Mouse (Mus musculus): ENCODE results near the gene Cbx6.

Cbx6 gene

GRCm38 (mm10) chr15:79834130-79834880 lies at the start of gene Cbx6, which contains the start of gene Npcd:
Gene Cbx6, minus strand, starts transcription at chr15:79834688.
Gene Npcd, minus strand, starts transcription at chr15:79834237.
- in situ Hi-C loops (cut with MboI, MseI) = loop anchor here (5.0 kb wide), 1 partner anchor 48 kb away; no protein-coding TSS in a partner anchor

DNA sequence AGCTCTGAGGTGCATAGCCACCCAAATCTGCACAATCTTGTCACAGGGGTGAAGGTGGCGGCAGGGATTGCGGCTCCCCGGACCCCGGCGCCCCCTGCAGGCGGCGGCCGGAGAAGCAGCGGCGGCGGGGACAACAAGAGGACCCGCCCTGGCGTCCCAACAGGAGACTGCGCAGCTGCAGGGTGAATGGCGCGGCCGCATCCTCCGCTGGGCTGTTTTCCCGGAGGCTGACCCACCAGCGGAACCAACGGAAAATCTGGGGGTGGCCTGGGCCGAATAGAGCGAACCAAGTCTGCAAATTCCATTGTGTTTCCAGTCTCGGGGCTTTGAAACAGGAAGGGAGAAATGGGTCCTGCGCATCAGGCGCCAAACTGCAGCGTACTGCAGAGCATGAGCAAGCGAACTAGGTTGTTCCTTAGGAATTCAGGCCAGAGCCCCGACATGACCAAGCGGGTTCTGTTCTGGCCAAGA lies 48.9 kb upstream of the Cbx6 start:
- in situ Hi-C loops (cut with MboI, MseI) = loop anchor here (5.0 kb wide), 1 partner anchor 51 kb away; the partner anchor contains the start of genes Cbx6 and Npcd

DNA sequence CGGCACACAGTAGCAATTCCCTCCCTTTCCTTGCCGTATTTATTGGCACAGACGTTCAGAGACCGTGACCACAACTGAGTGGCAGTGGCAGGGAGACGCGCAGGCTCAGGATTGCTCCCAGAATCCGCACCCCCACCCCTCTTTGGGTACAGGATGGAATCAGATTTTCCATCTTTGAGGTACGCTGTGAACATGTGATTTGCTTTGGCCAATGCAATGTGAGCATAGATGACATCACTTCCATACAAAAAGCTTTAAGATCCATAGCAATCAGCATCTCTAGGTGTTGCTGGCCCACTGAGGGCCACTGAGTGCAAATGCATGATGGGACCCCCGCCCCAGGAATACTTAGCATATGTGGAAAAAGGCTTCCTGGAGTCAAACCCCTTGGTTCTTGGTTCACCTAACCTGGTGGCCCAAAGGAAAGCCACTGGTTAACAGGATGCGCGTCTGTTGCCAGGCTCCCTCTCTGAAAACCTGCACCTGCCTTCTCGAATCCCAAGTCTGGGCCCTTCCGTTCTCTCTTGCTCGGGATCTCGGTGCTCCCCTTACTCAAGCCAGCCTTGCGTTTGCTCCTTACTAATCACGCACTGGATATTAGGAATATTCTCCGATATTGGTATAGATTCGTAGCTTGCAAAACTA lies 48.3 kb upstream of the Cbx6 start:
- in situ Hi-C loops (cut with MboI, MseI) = loop anchor here (5.0 kb wide), 1 partner anchor 50 kb away; the partner anchor contains the start of genes Cbx6 and Npcd

DNA sequence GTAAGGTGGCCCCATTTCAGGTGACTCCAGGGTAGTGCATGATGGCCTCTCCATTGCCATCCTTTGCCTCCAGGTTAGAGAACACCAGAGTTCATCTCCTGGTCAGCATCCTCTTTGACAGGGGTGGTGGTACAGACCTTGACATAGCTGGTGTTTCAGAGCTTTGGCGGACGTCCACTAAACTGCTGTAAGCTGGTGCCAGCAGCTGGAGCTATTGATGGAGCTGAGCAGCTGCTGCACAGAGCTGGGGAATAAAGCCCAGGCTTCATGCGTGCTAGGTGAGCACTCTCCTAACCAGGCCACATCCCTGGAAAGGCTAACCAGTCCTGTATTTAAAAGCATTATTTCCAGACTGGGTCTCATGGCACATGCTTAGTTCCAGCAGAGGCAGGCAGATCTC lies 46.0 kb upstream of the Cbx6 start:
- in situ Hi-C loops (cut with MboI, MseI) = loop anchor here (5.0 kb wide), 1 partner anchor 48 kb away; the partner anchor contains the start of genes Cbx6 and Npcd

DNA sequence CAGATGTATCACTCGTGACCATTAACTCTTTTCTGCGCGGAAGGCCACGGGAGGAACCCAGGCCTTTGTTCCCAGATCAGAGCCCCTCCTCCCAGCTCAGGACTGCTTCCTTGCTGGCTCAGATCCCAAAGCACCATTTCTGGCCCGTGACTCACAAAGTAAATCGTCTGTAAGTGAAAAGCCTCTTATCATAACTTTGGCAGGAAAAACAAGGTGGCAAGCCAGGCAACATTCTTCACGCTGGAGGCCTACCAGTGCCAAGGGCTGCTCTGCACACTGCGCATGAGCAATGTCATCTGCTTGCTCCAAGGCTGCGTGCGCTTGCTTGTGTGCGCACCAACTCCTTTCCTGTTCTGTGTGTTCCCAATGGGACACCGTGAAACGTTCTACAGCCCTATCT lies 44.8 kb upstream of the Cbx6 start:
- in situ Hi-C loops (cut with MboI, MseI) = no loop called here

DNA sequence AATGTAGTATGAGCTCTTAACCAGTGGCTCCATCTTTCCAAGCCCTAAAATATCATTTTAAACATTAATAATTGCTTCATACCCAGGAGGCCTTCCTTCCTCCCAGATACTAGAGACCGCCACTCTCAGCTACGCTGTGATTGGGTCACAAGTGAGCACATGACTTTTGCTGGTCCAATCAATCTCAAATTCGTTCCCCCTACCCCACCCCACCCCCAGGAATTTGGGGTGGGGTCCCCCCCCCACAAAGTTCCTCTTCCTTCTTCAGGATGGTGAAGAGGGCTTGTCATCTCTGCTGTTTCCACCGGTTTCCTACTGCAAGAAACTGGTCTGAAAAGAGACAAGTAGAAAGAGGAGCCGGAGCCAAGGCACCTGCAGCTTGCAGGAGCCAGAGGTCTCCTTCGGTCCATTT lies 44.2 kb upstream of the Cbx6 start:
- in situ Hi-C loops (cut with MboI, MseI) = no loop called here

- in situ Hi-C loops (cut with MboI, MseI) = no loop called here
Observed at GRCm38 (mm10) chr15:79875261-79875995, 40.9 kb upstream of the Cbx6 start.

DNA sequence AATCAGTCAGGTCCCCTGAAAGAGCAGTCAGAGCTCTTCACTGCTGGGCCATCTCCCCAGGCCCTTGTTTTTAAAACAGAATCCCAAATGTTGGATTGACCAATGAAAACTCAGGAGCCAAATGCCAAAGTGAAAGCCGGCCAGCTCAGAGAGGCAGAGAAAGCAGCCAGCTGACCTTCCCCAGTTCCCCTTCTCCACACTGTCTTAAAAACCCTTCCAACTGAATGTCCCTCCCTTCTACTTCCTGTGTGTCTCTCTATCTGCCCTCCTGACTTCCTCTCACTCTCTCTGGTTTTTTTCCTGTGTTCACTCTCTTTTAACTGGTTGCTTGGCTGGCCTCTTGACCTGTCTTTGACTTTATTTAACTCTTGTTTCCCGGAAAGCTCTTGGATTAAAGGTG lies 39.5 kb upstream of the Cbx6 start:
- in situ Hi-C loops (cut with MboI, MseI) = no loop called here

DNA sequence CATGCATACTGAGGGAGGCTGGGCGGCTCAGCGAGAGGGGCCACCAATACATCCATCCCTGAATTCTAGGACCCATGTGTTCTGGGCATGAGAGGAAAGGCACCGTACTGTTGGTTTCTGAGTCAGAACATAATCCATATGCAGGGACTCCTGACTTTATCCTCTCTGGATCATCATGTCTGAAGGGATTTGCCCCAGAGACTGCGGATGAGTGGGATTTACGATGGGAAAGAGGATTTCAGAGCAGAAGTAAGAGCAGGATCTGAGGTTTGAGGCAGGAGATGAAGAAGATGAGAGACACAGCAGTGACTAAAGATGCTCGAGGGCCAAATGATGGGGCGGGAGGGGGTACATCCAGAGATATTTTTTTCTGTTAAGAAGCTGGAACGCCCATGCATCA lies 39.1 kb upstream of the Cbx6 start:
- in situ Hi-C loops (cut with MboI, MseI) = no loop called here

DNA sequence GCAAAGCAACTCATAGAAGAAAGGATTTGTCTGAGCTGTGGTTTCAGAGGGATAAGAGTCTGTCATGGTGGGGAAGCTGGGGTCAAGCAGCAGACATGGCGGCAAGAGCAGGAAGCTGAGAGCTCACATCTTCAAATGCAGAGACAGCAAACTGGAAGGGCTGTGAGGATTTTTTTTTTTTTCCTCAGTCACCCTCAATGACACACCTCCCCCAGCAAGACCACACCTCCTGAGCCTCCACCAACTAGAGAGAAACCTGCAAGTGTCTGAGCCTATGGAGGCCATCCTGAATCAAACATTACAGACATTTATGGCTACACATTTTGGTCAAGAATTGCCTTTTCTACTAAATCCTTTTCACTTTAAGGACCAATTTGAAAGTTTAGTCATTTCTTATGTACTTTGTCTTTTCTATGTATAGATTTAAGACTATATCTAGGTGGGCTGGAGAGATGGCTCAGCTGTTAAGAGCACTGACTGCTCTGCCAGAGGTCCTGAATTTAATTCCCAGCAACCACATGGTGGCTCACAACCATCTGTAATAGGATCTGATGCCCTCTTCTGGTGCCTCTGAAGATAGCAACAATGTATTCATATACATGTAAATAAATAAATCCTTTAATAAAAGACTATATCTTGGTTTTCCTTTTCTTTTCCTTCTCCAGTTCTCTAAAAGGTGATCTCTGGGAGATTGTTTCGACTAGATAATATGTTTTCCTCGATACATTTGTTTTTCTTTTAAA lies 32.9 kb upstream of the Cbx6 start:
- in situ Hi-C loops (cut with MboI, MseI) = no loop called here

- in situ Hi-C loops (cut with MboI, MseI) = loop anchor here (5.0 to 10.0 kb wide), 2 partner anchors 68 to 1935 kb away; partner anchors contain the start of gene Txn2
Observed at GRCm38 (mm10) chr15:79859821-79860220, 25.3 kb upstream of the Cbx6 start.

DNA sequence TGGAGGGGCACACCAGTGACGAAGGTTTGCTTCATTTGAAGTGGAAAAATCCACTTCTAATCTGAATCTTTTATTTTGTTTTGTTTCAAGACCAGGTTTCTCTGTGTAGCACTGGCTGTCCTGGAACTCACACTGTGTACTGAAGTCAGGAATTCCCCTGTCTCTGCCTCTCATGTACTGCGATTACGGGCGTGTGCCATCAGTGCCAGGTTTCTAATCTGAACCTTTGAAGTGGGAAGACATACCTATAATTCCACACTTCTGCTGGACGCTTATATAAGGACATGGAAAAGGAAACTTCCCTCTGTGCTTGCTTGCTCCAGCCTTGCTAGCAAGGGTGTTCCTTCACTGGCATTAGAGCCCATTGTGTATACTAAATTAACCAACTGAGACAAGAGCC lies 24.5 kb upstream of the Cbx6 start:
- in situ Hi-C loops (cut with MboI, MseI) = loop anchor here (5.0 to 10.0 kb wide), 2 partner anchors 67 to 1934 kb away; partner anchors contain the start of gene Txn2

DNA sequence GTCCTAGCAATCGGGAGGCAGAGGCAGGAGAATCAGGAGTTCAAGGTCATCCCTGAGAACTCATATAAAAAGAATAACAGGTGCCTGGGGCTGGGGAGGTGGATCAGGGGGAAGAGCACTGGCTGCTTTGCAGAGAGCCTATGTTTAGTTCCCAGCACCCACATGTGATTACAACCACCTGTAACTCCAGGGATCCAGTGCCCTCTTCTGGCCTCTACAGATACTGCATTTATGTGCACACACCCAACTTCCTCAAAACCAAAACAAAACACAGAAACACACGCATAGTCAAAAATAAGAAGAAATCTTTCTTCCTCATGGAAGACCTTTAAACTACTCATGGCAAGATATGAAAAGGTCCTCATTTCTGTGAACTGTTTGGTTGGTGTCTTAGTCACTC lies 15.7 kb upstream of the Cbx6 start:
- in situ Hi-C loops (cut with MboI, MseI) = loop anchor here (10.0 kb wide), 1 partner anchor 1925 kb away; the partner anchor contains the start of gene Txn2

GRCm38 (mm10) chr15:79847100-79847499 lies 12.6 kb upstream of the Cbx6 start:
- in situ Hi-C loops (cut with MboI, MseI) = no loop called here

GRCm38 (mm10) chr15:79845986-79846385 lies 11.5 kb upstream of the Cbx6 start:
- in situ Hi-C loops (cut with MboI, MseI) = no loop called here

DNA sequence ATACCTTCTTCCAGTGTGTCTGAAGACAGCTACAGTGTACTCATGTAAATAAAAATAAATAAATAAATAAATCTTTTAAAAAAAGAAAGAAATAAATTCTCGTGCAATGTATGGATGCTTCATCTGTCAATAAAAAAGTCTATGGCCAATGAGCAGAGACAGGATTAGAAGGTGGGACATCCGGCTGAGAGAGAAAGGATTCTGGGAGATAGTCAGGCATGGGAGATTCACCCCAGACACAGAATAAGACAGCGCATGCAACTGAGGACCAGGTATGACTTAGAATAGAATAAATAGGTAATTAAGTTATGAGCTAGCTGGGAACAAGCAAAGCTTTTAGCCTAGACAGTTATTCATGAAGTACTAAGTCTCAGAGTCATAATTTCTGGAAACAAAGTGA lies 8.5 kb upstream of the Cbx6 start:
- in situ Hi-C loops (cut with MboI, MseI) = no loop called here

DNA sequence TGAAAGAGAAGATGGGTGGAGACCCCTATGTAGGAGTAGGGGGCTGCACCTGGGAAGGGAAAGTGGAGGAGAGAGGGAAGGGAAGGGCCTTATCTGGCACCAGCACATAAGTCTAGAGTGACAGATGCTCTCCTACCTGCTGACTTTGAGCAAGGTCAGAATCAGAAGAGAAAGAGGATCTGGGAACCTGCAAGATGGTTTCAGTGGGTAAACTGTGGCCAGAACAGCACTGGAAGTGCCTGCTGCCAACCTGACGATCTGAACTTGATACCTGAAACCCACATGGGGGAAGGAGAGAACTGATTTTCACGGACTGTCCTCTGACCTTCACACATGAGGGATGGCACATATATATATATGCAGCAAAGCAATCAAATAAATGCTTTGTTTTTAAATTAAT lies 5.8 kb upstream of the Cbx6 start:
- in situ Hi-C loops (cut with MboI, MseI) = no loop called here

DNA sequence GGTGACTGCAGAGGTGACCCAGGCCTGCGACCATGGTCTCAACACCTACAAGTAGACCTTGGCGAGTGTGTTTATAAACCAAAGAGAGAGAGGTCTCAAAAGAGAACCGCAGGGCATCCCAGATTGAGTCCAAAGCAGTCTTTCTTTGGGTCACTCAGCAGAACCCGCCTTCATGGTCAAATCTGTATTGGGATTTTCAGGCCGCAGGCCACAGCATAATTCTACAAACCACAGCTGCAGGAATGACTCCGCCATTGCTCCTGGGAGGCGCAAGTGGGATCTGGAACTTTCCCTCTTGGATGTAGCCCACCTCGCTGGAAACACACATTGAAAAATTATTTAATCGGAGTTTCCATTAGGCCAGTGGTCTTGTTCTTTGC lies 383 bp upstream of the Cbx6 start:
- in situ Hi-C loops (cut with MboI, MseI) = loop anchor here (5.0 kb wide), 1 partner anchor 47 kb away; no protein-coding TSS in a partner anchor

GRCm38 (mm10) chr15:79833251-79834050 lies 1.0 kb downstream of the Cbx6 start:
- in situ Hi-C loops (cut with MboI, MseI) = loop anchor here (5.0 kb wide), 1 partner anchor 49 kb away; no protein-coding TSS in a partner anchor

Measured in regulatory T cell (primary cell).